Mouse (Mus musculus) embryo, embryonic 10.5 days (tissue): ENCODE measurements around the gene Spred2.
A peak's percentile ranks its signal among the peaks of the same experiment; 100 is the strongest.
"Not testable (repeated sequence)": the region's sequence is repeated elsewhere in the genome, so short reads cannot be mapped to it uniquely, and the experiment has no call there.

ENCODE experiments used
- DNase-seq: peaks from one replicate; pipeline ENCODE4 v3.0.0-alpha.2; 2015; ENCODE audit warnings: low spot score

Gene Spred2

DNA sequence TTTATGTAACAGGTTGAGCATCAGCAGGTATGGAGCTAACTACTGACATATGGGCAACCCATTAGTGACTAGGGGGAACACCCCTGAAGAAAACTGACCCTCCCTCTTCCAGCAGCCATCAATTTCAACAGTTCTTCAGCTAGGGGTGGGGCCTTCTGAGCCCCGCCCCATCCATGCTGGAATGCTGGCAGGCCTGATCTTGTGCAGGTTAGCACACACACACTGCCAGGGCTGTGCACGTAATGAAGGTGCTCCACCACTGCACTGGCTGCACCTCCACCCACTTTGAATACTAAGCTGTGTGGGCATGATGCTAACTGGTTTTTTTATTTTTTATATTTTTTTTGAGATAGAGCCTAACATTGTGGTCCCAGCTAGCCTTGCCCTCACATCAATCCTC, 133.3 kb downstream of the Spred2 start:
- no peak for DNase-seq

- no peak for DNase-seq
These were observed 135.6 kb downstream of the Spred2 start for GRCm38 (mm10) chr11:20059736-20060135.

DNA sequence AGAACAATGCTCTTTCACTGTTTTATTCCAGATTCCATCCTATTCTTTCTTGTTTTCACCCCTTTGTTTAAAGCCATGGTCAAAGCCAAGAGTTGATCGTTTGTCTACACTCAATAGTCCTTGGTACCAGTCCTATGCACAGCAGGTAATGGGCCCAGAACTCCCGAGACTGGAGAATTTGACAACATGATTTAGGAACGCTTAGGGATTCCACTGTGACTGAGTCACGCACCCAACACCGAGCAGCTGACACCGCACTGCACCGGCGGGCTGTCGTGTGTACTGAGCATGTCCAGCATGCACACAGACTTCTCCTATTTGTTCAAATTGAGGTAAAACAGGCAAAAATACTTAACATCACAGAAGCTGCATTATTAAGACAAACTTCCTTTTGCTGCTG, 138.6 kb downstream of the Spred2 start:
- not testable (repeated sequence) for DNase-seq

- DNase-seq: not testable (repeated sequence)
These were observed 139.9 kb downstream of the Spred2 start for GRCm38 (mm10) chr11:20064086-20064485.

GRCm38 (mm10) chr11:20064926-20065325, 140.8 kb downstream of the Spred2 start:
- DNase-seq: no peak

GRCm38 (mm10) chr11:20066106-20066505, 141.9 kb downstream of the Spred2 start:
- DNase-seq: no peak

DNA sequence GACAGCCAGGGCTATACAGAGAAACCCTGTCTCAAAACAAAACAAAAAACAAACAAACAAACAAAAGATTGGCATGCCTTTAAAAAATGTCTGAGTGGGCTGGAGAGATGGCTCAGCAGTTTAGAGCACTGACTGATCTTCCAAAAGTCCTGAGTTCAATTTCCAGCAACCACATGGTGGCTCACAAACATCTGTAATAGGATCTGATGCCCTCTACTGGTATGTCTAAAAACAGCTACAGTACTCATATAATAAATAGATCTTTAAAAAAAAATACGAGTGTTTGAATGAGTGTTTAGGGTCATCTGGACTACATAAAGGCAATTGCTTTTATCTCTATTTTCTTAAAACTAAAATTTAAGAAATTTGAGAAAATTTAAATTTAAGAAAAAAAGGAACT, 143.3 kb downstream of the Spred2 start:
- peak; percentile 28 for DNase-seq

DNA sequence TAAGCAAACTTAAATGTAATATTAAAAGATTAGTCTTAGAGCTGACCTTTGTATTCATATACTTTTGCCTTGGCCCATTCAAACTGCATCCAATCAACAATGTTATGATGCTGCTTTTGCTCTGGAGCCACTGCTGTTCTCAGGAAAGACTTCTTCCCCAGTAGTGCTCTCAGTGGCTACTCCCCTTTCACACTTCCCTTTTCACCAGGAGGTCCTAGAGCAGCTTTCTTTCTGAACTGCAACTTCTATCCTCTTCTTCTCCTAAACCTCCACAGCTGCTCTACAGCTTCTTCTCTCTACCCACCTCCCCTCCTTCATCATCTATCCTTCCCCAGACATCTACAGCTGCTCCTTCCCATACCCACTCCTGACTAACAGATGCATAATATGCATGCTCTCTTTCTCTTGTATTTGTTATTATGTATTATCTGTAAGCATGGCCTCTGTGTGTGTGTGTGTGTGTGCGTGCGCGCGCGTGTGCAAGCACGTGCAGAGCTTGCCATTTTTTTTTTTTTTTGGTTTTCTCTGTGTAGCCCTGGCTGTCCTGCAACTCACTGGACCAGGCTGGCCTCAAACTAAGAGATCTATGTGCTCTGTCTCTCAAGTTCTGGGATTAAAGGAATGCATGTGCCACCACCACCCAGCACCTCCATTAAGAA, 144.3 kb downstream of the Spred2 start:
- DNase-seq: no peak

DNA sequence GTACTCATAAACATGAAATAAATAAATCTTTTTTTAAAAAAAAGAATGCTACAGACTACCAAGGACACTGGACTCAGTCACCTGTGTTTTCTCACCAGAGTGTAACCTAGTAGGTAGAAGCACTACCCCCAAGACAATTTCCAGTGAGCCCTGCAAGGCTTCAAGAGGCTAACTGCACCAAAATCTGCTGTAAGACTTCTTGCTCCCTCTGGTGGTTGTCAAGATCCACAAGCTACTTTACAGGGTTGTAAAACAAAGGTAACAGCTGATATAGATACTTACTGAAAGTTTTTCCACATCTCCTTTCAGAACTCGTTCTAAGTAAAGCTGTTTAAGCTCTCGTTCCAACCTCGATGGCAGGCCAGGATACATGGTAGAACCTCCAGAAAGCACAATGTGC, 148.0 kb downstream of the Spred2 start:
- peak; percentile 74 for DNase-seq

DNA sequence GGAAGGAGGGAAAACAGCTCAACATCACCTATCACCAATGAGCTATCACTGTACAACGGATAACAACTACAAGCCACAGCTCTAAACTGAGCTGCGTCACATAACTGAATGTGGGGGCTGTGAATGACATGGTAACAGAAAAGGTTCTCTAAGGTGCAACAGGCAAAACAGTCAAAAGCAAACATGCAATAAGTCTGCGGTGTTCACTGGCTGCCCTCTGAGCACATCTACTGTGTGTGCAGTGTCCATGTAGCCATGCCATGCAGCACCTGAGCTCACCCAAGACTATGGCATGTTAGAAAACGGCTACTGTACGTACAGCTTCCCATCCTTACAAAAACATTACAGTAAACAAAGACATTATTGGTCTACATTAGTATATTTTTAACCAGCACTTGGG, 148.7 kb downstream of the Spred2 start:
- no peak for DNase-seq
